ENCODE assay signal across 18 mouse cellular contexts in genomic region chr1:89088144-89088543, GRCm38 (mm10). TPM values are rescaled to one million over a fixed set of nuclear protein-coding genes. Genes with fewer than 3 reads are reported as not detected.
DNase-seq lines count a peak whose midpoint lies in the region; ATAC-seq and TF ChIP-seq lines count a peak whose summit lies in the region.
"Had no signal": no experiment of that assay in that cellular context is flagged by ENCODE, and none has a peak within 500 bp of the region (broad histone marks: within the 10 kb centered on the region; RNA-seq: fewer than 3 reads in every experiment).

No protein-coding gene starts in this region.

- no peak for TF ChIP-seq EP300 in heart, postnatal 0 days (IDR thresholded peaks at IDR 0.05; ENCODE audit: low read depth)

- no peak overlapping the region for H3K9ac ChIP-seq in heart, postnatal 0 days (replicated peaks; ENCODE audit: low read depth, low read length)
- no peak overlapping the region for H3K9ac ChIP-seq in lung, embryonic 15.5 days
- H3K9ac ChIP-seq: embryonic facial prominence, embryonic 13.5 days; hindbrain, embryonic 14.5 days; kidney, embryonic 15.5 days; limb, embryonic 15.5 days; liver, postnatal 0 days had no signal

- H3K36me3 ChIP-seq in heart, postnatal 0 days (replicated peaks; ENCODE audit: control insufficient read depth, insufficient read depth, low read length): no peaks in the 10 kb centered on the region
- no peaks in the 10 kb centered on the region for H3K36me3 ChIP-seq in lung, embryonic 15.5 days
- H3K36me3 ChIP-seq: embryonic facial prominence, embryonic 13.5 days had no signal

- H3K9me3 ChIP-seq in heart, postnatal 0 days (replicated peaks; ENCODE audit: control insufficient read depth, low read length): no peaks in the 10 kb centered on the region
- H3K9me3 ChIP-seq in lung, embryonic 15.5 days: no peaks in the 10 kb centered on the region
- H3K9me3 ChIP-seq: embryonic facial prominence, embryonic 13.5 days; kidney, embryonic 15.5 days; limb, embryonic 15.5 days had no signal

- peak; percentile 81 to 87 for DNase-seq in cerebellum, postnatal 10 days
- DNase-seq in cerebellum, adult 11 months: no peak
- DNase-seq in heart, postnatal 0 days (ENCODE audit: low spot score): no peak
- DNase-seq in heart, adult 9 months (ENCODE audit: low spot score in 2 of 2): no peak
- DNase-seq in lung, postnatal 25 days (ENCODE audit: low spot score): no peak
- DNase-seq in urinary bladder, adult 2 months (ENCODE audit: low spot score): peak; percentile 15
- DNase-seq in urinary bladder, postnatal 36 days (ENCODE audit: low spot score in 2 of 2): no peak
- DNase-seq: adrenal gland, postnatal 14 days; liver, postnatal 0 days; right cerebral cortex, postnatal 25 days had no signal

- no peak for TF ChIP-seq CTCF in heart, postnatal 0 days (IDR thresholded peaks at IDR 0.05; ENCODE audit: low read depth)

- no peak overlapping the region for H3K4me3 ChIP-seq in heart, postnatal 0 days (ENCODE audit: low read depth, low read length)
- no peak overlapping the region for H3K4me3 ChIP-seq in lung, embryonic 15.5 days
- H3K4me3 ChIP-seq: embryonic facial prominence, embryonic 13.5 days; kidney, embryonic 15.5 days; left cerebral cortex, adult 2 months; limb, embryonic 15.5 days; myocyte had no signal

- no peaks in the 10 kb centered on the region for H3K27me3 ChIP-seq in heart, postnatal 0 days (ENCODE audit: control insufficient read depth, insufficient read depth, low read length)
- H3K27me3 ChIP-seq in lung, embryonic 15.5 days: no peaks in the 10 kb centered on the region
- H3K27me3 ChIP-seq: CH12.LX; embryonic facial prominence, embryonic 13.5 days; kidney, embryonic 15.5 days; limb, embryonic 15.5 days had no signal

- H3K4me2 ChIP-seq in heart, postnatal 0 days (ENCODE audit: low read depth, low read length): no peak overlapping the region
- no peak overlapping the region for H3K4me2 ChIP-seq in lung, embryonic 15.5 days
- H3K4me2 ChIP-seq: embryonic facial prominence, embryonic 13.5 days; hindbrain, embryonic 14.5 days; kidney, embryonic 15.5 days; limb, embryonic 15.5 days had no signal

- H3K4me1 ChIP-seq in heart, postnatal 0 days (ENCODE audit: control insufficient read depth, insufficient read depth): peaks cover 49% of the 10 kb centered on the region
- H3K4me1 ChIP-seq in lung, embryonic 15.5 days: peaks cover 54% of the 10 kb centered on the region

- no peak for ATAC-seq in heart, postnatal 0 days (ENCODE audit: insufficient read depth, low read depth)
- ATAC-seq in lung, embryonic 15.5 days (ENCODE audit: borderline replicate concordance, extremely low read depth, low FRiP score, low TSS enrichment): no peak
- ATAC-seq: liver, postnatal 0 days had no signal

- WGBS in heart, postnatal 0 days: 24% methylated on average over 10 of the region's 10 CpGs
- 34% methylated on average over 10 of the region's 10 CpGs for WGBS in lung, embryonic 15.5 days

- H3K27ac ChIP-seq in heart, postnatal 0 days (ENCODE audit: low read depth): peak overlapping the region; percentile 24
- peak overlapping the region; percentile 5; the same call in 1 of the 2 replicates for H3K27ac ChIP-seq in lung, embryonic 15.5 days
- H3K27ac ChIP-seq: embryonic facial prominence, embryonic 13.5 days; hindbrain, embryonic 14.5 days; kidney, embryonic 15.5 days; left cerebral cortex, adult 2 months; limb, embryonic 15.5 days had no signal

RNA-seq across cellular contexts. Expression of gene Sh3bp4, which starts 17.9 kb away (rescaled TPM):
- 50.6 and 74.8 TPM in 2 replicates for total RNA-seq in heart, postnatal 0 days (2014; rRNA removed; ENCODE audit: low replicate concordance)
- polyA plus RNA-seq in heart, postnatal 0 days (2015; fragmentation: Nextera tagmentation; extraction: Ambion mirVana): 11.0 and 15.1 TPM in 2 replicates
- 25.2 and 27.1 TPM in 2 replicates for polyA plus RNA-seq in lung, embryonic 15.5 days (2015; fragmentation: Nextera tagmentation; extraction: Ambion mirVana)
- polyA plus RNA-seq in urinary bladder, adult 2 months (2012; rRNA removed): 11.4 and 12.0 TPM in 2 replicates
- total RNA-seq: CH12.LX had no signal

Comparison
In these comparisons a context has a peak if more than half of its experiments do, and no peak if none do; other contexts are left out.
1. DNase-seq: peak in cerebellum, postnatal 10 days (2 of 2) and urinary bladder, adult 2 months (single experiment); none in cerebellum, adult 11 months (single experiment), heart, postnatal 0 days (single experiment), heart, adult 9 months (0 of 2), lung, postnatal 25 days (single experiment) and urinary bladder, postnatal 36 days (0 of 2).